Mouse (Mus musculus): ENCODE data around the gene Syt16.

The Syt16 gene

GRCm38 (mm10) chr12:74316344-74316973, 319.0 kb downstream of the Syt16 start, which contains the start of gene Gm11042:
Gene Gm11042, minus strand, starts transcription at chr12:74316394.
- no peak for DNase-seq (ENCODE audit: low read depth)

- peak; percentile 87 for DNase-seq (ENCODE audit: low read depth)
Measured at GRCm38 (mm10) chr12:74316989-74317759, 319.7 kb downstream of the Syt16 start.

GRCm38 (mm10) chr12:74320318-74320717, 322.9 kb downstream of the Syt16 start:
- peak; percentile 74 for DNase-seq (ENCODE audit: low read depth)

GRCm38 (mm10) chr12:74321981-74322380, 324.5 kb downstream of the Syt16 start:
- DNase-seq (ENCODE audit: low read depth) = peak; percentile 9
